Mouse (Mus musculus) splenic B cell, adult 2 months (primary cell): Measurements from ENCODE around the gene Plcb3.
A peak's percentile ranks its signal among the peaks of the same experiment; 100 is the strongest.

Experiments used
- DNase-seq: peaks from one replicate; pipeline ENCODE4 v3.0.0-alpha.2; 2011; ENCODE audit warnings: low read depth, low spot score
- H3K27me3 ChIP-seq: 2 replicates; pipeline ENCODE4 v1.6.1; 2012; ENCODE audit warnings: mild to moderate bottlenecking, low read length, moderate library complexity, mixed read lengths; ENCODE audit not compliant: control insufficient read depth, poor library complexity, insufficient read depth, severe bottlenecking
- H3K36me3 ChIP-seq: 2 replicates; pipeline ENCODE4 v1.6.1; 2012; ENCODE audit warnings: mild to moderate bottlenecking, low read length, moderate library complexity, mixed read lengths; ENCODE audit not compliant: control insufficient read depth, poor library complexity, insufficient read depth, severe bottlenecking

The Plcb3 gene

GRCm38 (mm10) chr19:6981465-6981864 is 5.2 kb upstream of the Plcb3 start:
- H3K27me3 ChIP-seq, result no peaks in the 10 kb centered on the region
- DNase-seq, result no peak
- peaks cover 1% of the 10 kb centered on the region for H3K36me3 ChIP-seq

- H3K27me3 ChIP-seq, result no peaks in the 10 kb centered on the region
- peak; percentile 99 for DNase-seq
- H3K36me3 ChIP-seq, result peaks cover 1% of the 10 kb centered on the region
Measured at GRCm38 (mm10) chr19:6980381-6981093, 4.3 kb upstream of the Plcb3 start, which contains the start of gene Fkbp2. Fkbp2 (minus strand) TSS chr19:6980501.

- H3K27me3 ChIP-seq, result no peaks in the 10 kb centered on the region
- peaks cover 1% of the 10 kb centered on the region for H3K36me3 ChIP-seq
- DNase-seq, result peak; percentile 100
Measured at GRCm38 (mm10) chr19:6979486-6980380, 3.5 kb upstream of the Plcb3 start.

- no peaks in the 10 kb centered on the region for H3K27me3 ChIP-seq
- no peak for DNase-seq
- H3K36me3 ChIP-seq, result peaks cover 1% of the 10 kb centered on the region
Measured at GRCm38 (mm10) chr19:6979001-6979479, 2.8 kb upstream of the Plcb3 start.

GRCm38 (mm10) chr19:6978639-6978974 is 2.3 kb upstream of the Plcb3 start:
- no peaks in the 10 kb centered on the region for H3K27me3 ChIP-seq
- H3K36me3 ChIP-seq, result peaks cover 1% of the 10 kb centered on the region; the same call in 1 of the 2 replicates
- no peak for DNase-seq

- DNase-seq, result no peak
- Histone ChIP-seq H3K27me3 (no peaks in the 10 kb centered on the region), H3K36me3 (peaks cover 1% of the 10 kb centered on the region; the same call in 1 of the 2 replicates)
Measured at GRCm38 (mm10) chr19:6977759-6978638, 1.7 kb upstream of the Plcb3 start.

- DNase-seq, result peak; percentile 75
- Histone ChIP-seq H3K36me3 (0 out of 2 replicates have a peak, but pooled peaks cover 1% of the 10 kb centered on the region), H3K27me3 (no peaks in the 10 kb centered on the region; the same call in none of the 2 replicates)
Measured at GRCm38 (mm10) chr19:6974211-6975205, 1.8 kb downstream of the Plcb3 start, which contains the start of gene Ppp1r14b. Ppp1r14b (plus strand) TSS chr19:6974968.

GRCm38 (mm10) chr19:6973581-6974190 is 2.6 kb downstream of the Plcb3 start:
- DNase-seq, result no peak
- no peaks in the 10 kb centered on the region; the same call in none of the 2 replicates for H3K27me3 ChIP-seq

GRCm38 (mm10) chr19:6972247-6972917 is 3.9 kb downstream of the Plcb3 start:
- no peaks in the 10 kb centered on the region for H3K36me3 ChIP-seq
- H3K27me3 ChIP-seq, result no peaks in the 10 kb centered on the region; the same call in none of the 2 replicates
- no peak for DNase-seq

More at GRCm38 (mm10) chr19:6973581-6974190, 2.6 kb downstream of the Plcb3 start:
- H3K36me3 ChIP-seq, result 0 out of 2 replicates have a peak, but pooled peaks cover 1% of the 10 kb centered on the region

GRCm38 (mm10) chr19:6971644-6972043 is 4.6 kb downstream of the Plcb3 start:
- DNase-seq, result no peak
- Histone ChIP-seq H3K27me3 (no peaks in the 10 kb centered on the region; the same call in none of the 2 replicates), H3K36me3 (no peaks in the 10 kb centered on the region)

- Histone ChIP-seq H3K36me3 (no peaks in the 10 kb centered on the region), H3K27me3 (no peaks in the 10 kb centered on the region; the same call in none of the 2 replicates)
- DNase-seq, result no peak
Measured at GRCm38 (mm10) chr19:6970460-6971085, 5.7 kb downstream of the Plcb3 start.
